Mouse (Mus musculus): ENCODE measurements at regions not wholly inside any gene's neighbourhood (a gene's known extent, or its start where the extent isn't known, plus 50 kb on each side); places are given as distances from the start of the nearest gene placed in this dataset.
A peak's percentile ranks its signal among the peaks of the same experiment; 100 is the strongest.

- peak in 1 of 2 experiments; percentile 3 for DNase-seq (ENCODE audit: low spot score in 2 of 2)
Measured at GRCm38 (mm10) chr7:136046645-136047363, 330.6 kb upstream of the Mki67 start.

GRCm38 (mm10) chr7:136047364-136047945 lies 331.3 kb upstream of the Mki67 start:
- DNase-seq (ENCODE audit: low spot score in 2 of 2), result no peak

GRCm38 (mm10) chr7:136048925-136049586 lies 332.9 kb upstream of the Mki67 start:
- no peak for DNase-seq (ENCODE audit: low spot score in 2 of 2)

- DNase-seq (ENCODE audit: low spot score in 2 of 2), result no peak
Measured at GRCm38 (mm10) chr7:136049587-136049930, 333.4 kb upstream of the Mki67 start.

- DNase-seq (ENCODE audit: low spot score in 2 of 2), result no peak
Measured at GRCm38 (mm10) chr7:136050116-136050515, 334.0 kb upstream of the Mki67 start.

- no peak for DNase-seq (ENCODE audit: low spot score in 2 of 2)
Measured at GRCm38 (mm10) chr7:136056876-136057484, 340.8 kb upstream of the Mki67 start.

- DNase-seq (ENCODE audit: low spot score in 2 of 2), result no peak
Measured at GRCm38 (mm10) chr7:136058319-136058718, 342.2 kb upstream of the Mki67 start.

- DNase-seq (ENCODE audit: low spot score in 2 of 2), result no peak
Measured at GRCm38 (mm10) chr7:136058751-136059681, 342.9 kb upstream of the Mki67 start.

- no peak for DNase-seq (ENCODE audit: low spot score in 2 of 2)
Measured at GRCm38 (mm10) chr7:136059896-136060295, 343.7 kb upstream of the Mki67 start.

- no peak for DNase-seq (ENCODE audit: low spot score in 2 of 2)
Measured at GRCm38 (mm10) chr7:136060339-136061073, 344.3 kb upstream of the Mki67 start.

GRCm38 (mm10) chr7:136062658-136063057 lies 346.5 kb upstream of the Mki67 start:
- DNase-seq (ENCODE audit: low spot score in 2 of 2), result no peak

- no peak for DNase-seq (ENCODE audit: low spot score in 2 of 2)
Measured at GRCm38 (mm10) chr7:136065038-136065678, 349.0 kb upstream of the Mki67 start.

GRCm38 (mm10) chr7:136065679-136066055 lies 349.5 kb upstream of the Mki67 start:
- DNase-seq (ENCODE audit: low spot score in 2 of 2), result no peak

GRCm38 (mm10) chr7:136070881-136071280 lies 354.7 kb upstream of the Mki67 start:
- no peak for DNase-seq (ENCODE audit: low spot score in 2 of 2)

- DNase-seq (ENCODE audit: low spot score in 2 of 2), result no peak
Measured at GRCm38 (mm10) chr7:136071331-136071730, 355.2 kb upstream of the Mki67 start.

- no peak for DNase-seq (ENCODE audit: low spot score in 2 of 2)
Measured at GRCm38 (mm10) chr7:136073265-136073799, 357.2 kb upstream of the Mki67 start.

GRCm38 (mm10) chr7:136074043-136074442 lies 357.9 kb upstream of the Mki67 start:
- DNase-seq (ENCODE audit: low spot score in 2 of 2), result no peak

- DNase-seq (ENCODE audit: low spot score in 2 of 2), result no peak
Measured at GRCm38 (mm10) chr7:136081534-136082252, 365.5 kb upstream of the Mki67 start.

- DNase-seq (ENCODE audit: low spot score in 2 of 2), result no peak
Measured at GRCm38 (mm10) chr7:136082253-136082867, 366.2 kb upstream of the Mki67 start.

All from spleen, postnatal 14 days (tissue).